Mouse (Mus musculus): ENCODE measurements at regions not wholly inside any gene's neighbourhood (a gene's known extent, or its start where the extent isn't known, plus 50 kb on each side); places are given as distances from the start of the nearest gene placed in this dataset.

DNA sequence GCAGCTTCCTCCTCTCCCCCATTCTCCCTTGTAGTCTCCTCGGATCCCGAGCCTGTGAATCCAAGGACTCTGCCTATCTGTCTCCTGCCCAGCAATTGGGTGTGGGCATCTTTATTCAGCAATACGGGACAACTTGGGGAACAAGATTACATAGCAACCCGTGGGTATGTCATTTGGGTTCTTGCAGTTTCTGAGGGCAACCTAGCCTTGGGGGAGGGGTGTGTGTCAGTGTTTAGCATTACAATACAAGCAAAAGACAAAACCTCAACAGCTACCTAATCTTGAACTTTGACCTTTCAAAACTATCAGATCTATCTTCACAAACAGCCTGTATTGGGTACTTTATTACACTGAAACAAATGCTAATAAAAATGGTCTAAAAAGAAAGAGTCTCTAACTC lies 573.0 kb upstream of the Cpeb2 start:
- H3K36me3 ChIP-seq, result no peaks in the 10 kb centered on the region
- H3K4me2 ChIP-seq (replicated peaks), result no peak overlapping the region
- no peaks in the 10 kb centered on the region for H3K9me3 ChIP-seq
- H3K9ac ChIP-seq, result no peak overlapping the region
- H3K27ac ChIP-seq, result no peak overlapping the region
- H3K27me3 ChIP-seq, result no peaks in the 10 kb centered on the region
- H3K4me1 ChIP-seq, result no peaks in the 10 kb centered on the region
- no peak overlapping the region for H3K4me3 ChIP-seq
- WGBS, result 79% methylated on average over 4 of the region's 4 CpGs
- no peak for ATAC-seq (ENCODE audit: low FRiP score, low read depth)

DNA sequence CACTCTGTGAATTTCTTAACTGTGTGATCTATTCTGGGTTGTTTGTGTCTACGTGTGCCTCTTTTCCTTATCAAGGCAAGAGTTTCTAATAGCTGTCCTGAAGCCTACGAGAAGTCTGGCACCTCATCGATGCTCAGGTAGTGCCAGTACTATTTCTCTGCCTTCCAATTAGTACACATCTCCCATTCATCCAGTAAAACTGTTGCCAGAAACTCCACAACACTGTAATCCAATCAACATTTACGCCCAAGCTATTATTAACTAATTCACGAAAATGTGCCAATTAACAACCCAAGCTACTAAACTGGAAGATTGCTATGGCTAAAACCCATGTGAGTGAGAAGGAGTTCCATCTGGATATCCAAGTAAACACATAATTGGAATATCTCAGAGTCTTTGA lies 553.4 kb upstream of the Cpeb2 start:
- Histone ChIP-seq H3K9ac (no peak overlapping the region), H3K27ac (no peak overlapping the region), H3K9me3 (no peaks in the 10 kb centered on the region), H3K27me3 (no peaks in the 10 kb centered on the region), H3K4me2 (replicated peaks) (no peak overlapping the region), H3K4me3 (no peak overlapping the region), H3K4me1 (peaks cover 7% of the 10 kb centered on the region; the same call in 1 of the 2 replicates), H3K36me3 (no peaks in the 10 kb centered on the region)
- no peak for ATAC-seq (ENCODE audit: low FRiP score, low read depth)
- 67% methylated on average over 5 of the region's 5 CpGs for WGBS

DNA sequence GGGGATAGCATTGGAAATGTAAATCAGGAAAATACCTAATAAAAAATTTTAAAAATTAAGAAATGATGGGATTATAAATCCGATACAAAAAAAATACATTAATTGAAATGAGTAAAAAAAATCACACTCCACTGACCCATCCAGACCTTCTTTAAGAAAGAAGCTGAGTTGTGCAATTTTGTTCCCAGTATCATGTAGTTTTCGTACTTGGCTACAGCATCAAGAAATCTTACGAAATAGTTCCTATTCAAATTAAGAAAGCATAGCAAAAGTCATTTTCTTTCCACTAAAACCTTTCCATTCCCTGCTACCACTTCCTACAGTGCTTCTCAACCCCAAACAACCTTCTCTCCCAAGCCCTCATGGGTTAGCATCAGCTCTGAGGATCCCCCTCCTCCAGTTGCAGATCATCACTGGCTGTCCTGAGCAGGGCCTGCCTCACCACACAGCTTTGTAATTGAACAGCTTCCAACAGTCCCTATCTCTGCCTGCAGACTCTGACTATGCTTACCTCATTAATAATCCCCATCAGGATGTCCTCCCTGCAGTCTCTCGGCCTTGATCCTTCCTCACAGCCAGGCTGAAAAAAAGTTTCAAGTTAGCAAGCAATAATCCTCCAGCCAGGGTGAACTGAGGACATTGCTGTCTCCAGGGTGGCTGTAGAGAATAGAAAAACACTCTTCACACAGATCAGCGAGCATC lies 547.5 kb upstream of the Cpeb2 start:
- no peaks in the 10 kb centered on the region for H3K4me1 ChIP-seq
- no peak overlapping the region for H3K9ac ChIP-seq
- H3K36me3 ChIP-seq, result no peaks in the 10 kb centered on the region
- no peak overlapping the region for H3K27ac ChIP-seq
- WGBS, result 77% methylated on average over 5 of the region's 5 CpGs
- H3K4me2 ChIP-seq (replicated peaks), result no peak overlapping the region
- no peaks in the 10 kb centered on the region for H3K27me3 ChIP-seq
- H3K9me3 ChIP-seq, result no peaks in the 10 kb centered on the region
- ATAC-seq (ENCODE audit: low FRiP score, low read depth), result no peak
- no peak overlapping the region for H3K4me3 ChIP-seq

DNA sequence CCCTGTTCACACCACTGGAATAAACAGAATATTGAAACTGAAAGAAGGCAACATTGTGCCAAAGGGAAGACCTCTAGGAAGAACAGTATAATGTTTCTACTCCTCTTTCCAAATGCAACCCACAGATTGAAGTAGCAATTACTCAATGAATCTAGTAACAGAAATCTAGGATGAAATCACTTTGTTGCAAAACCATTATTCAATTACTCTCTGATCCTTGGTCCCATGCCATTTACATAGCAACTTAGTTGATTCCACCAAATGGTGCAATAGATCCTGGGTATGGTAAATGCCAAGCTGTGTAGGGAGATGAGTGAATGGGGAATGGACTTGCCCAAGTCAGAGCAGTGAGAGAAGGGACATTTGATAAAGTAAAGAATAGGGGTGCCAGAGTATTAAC lies 545.8 kb upstream of the Cpeb2 start:
- H3K4me1 ChIP-seq, result no peaks in the 10 kb centered on the region
- no peak overlapping the region for H3K4me3 ChIP-seq
- no peak overlapping the region for H3K4me2 ChIP-seq (replicated peaks)
- H3K9ac ChIP-seq, result no peak overlapping the region
- H3K9me3 ChIP-seq, result no peaks in the 10 kb centered on the region
- no peaks in the 10 kb centered on the region for H3K36me3 ChIP-seq
- no peak for ATAC-seq (ENCODE audit: low FRiP score, low read depth)
- H3K27me3 ChIP-seq, result no peaks in the 10 kb centered on the region
- no peak overlapping the region for H3K27ac ChIP-seq

All from limb, embryonic 13.5 days (tissue).